Mouse (Mus musculus): Measurements from ENCODE around the gene Pik3cd.

DNA sequence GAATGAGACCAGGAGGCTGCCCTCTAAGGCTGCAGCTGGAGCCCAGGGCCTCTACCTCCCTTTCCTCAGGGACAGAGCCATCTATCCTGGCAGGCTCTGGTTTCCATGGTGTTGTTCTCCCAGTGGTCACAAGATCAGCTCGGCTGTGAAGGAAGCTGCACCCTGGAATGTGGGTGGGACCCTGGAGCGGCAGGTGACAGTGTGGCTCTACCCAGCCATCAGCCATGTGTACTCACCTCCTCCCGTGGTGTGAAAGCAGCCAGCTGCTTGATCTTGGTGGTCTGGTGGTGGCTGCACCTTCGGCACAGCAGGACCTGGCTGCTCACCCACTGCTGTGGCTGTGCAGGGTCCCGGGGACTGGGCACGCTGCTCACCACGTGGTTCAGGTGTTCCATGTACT lies 28.5 kb upstream of the Pik3cd start:
- TF ChIP-seq POLR2A (IDR thresholded peaks at IDR 0.05; ENCODE audit: borderline replicate concordance, extremely low read depth, low read depth, low read length) (no peak), CTCF (IDR thresholded peaks at IDR 0.05; ENCODE audit: insufficient read depth, low read length) (no peak)

All from lung, adult 2 months (tissue).